Mouse (Mus musculus) frontal cortex, postnatal 36 days (tissue): Measurements from ENCODE around the gene Cblb.
A peak's percentile ranks its signal among the peaks of the same experiment; 100 is the strongest.

Source experiments
- DNase-seq, 2 experiments: peaks; one replicate each; pipeline ENCODE4 v3.0.0; 2022; ENCODE audit warnings: low spot score in 2 of 2

Cblb gene

DNA sequence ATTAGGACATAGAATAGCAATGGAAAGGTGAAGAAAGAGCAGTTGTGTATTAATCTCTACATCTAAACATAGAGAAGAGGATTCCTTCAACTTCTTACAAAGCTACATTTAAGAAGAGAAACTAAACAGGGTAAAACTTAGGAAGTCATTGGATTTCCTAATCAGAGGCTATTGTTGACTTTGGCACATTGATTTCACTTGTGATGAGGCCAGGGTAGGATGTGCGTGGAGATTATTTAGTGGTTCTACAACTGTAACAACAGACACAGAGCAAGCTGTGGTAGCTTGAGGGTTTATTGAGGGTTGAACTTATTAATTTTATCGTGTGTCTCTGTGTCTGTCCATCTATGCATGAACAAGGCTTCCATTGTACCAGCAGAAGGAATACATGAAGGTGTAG lies 7.8 kb downstream of the Cblb start:
- DNase-seq: no peak

DNA sequence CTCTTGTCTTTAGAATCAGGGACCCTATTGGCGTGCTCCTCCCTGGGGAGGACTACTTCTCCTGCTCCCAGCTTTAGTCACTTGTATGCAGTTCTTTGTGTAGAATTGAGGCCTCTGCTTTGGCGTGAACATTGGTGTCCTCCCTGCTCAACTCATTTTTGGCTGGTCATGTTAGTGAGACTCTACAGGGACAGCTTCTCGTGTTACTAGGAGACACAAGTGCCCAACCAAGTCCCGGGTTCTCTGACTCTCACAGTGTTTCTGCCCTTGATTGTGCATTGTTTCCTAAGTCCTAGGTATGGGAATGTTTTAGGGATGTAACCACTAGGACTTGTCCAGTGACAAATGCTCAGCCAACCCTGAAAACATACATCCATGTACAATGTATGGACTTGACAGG lies 9.9 kb downstream of the Cblb start:
- no peak for DNase-seq

DNA sequence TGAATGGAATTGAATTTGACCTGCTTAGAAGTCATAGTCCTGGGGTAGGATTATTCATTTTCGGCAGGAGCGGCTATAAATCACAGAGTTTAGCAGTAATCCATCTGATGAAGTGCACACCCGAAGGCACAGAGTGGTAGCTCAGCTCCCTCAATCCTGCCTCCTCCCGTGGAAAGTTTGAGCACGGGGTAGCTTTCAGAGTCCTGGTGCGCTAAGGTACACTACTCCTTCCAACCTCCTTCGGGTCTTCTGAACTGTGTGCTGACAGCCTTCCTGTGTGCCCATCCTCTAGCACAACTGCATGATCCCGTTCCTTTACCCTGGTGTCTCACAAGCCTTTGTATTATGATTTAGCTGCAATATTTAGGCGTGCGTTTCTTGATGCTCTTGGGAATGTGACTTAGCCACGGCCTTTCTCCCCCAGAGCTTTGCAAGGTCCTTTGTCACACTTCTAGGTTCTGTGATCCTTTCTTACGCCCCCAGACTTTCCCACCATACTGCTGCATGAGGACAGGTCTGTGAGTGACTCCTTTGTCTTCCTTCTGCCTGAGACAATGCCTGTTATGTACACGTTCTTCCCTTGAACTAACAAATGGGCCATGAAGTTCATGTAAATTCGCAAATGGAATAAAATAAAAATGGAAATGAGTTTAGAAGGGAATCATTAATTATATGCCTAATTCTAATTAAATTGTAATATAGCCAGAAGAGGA lies 11.8 kb downstream of the Cblb start:
- no peak for DNase-seq

DNA sequence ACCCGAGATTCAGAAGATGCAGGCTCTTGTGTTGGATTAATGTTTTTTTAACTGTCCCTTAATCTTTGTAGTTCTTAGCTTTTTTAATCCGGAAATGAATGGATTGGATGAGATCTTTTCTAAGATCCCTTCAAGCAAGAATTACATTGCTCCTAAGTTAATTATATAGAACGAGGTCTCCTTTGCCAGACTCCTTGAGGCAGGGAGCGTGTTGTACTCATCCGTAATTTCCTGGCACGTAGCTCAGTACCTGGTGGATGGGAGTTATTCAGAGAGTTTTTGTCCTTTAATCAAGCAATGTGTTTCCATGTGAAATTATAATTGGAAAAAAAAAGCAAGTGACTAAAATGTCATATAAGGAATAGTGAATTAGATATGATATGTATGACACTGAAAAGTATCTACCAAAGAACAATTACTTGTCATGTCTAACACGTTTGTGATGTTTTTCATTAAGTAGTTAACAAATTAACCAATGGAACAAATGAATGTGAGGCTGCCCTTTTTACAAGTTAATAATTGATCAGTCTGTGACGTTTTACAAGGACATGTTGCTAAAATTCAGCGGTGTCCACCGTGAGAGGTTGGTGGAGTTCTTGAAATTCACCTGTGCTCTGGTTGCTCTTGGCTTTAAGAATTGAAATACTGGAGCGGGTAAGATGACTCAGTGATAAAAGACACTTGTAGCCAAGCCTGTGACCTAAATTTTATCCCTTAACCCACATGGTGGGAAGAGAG lies 12.5 kb downstream of the Cblb start:
- no peak for DNase-seq

DNA sequence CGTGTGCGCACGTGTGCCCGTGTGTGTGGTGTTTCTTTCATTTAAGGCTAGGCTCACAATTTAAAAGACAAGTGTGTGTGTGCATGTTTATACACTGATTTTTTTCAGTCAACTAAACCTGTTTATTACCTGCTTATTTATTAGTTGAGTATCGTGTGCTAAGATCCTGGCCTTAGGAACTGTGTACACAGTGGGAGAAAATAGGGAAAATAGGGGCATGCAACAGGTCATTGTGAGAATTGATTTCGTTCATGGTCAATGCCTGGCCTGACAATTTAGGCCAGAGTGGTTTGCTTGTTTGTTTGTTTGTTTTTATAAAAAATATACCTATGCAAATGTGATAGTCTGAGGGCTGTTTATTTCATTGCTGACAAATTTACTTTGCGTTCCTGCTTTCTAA lies 13.5 kb downstream of the Cblb start:
- no peak for DNase-seq

DNA sequence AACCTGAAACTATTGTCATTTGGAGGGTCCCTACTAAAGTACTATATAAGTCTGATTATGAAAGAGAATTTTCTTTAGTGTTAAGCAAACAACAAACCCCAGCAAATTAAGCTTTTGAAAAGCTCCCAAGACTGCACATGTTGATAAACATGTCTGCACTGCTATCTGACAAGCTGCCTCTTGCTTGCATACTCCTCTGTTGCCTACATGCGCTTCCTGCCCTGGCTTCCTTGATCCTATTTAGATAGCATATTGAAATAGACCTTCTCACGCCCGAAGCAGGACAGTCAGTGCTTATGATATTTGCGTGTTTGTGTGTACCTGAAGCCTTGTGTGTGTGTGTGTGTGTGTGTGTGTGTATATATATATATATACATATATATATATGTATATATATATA lies 14.0 kb downstream of the Cblb start:
- DNase-seq: no peak

DNA sequence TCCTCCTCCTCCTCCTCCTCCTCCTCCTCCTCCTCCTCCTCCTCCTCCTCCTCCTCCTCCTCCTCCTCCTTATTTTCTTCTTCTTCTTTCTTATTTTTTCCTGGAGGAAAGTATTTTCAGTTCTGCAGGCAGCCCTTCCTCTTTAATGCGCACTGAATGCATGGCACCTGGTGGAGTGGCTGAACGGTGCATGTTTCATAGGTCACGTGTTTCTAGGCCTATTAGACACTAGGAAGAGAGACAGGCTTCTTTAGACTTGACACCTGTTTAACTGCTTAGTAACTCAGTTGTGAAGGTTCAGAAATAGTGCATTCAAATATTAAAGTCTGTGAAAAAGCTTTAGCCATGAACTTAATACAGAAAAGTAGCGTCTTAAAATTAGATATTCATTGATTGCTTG lies 15.4 kb downstream of the Cblb start:
- DNase-seq: no peak

DNA sequence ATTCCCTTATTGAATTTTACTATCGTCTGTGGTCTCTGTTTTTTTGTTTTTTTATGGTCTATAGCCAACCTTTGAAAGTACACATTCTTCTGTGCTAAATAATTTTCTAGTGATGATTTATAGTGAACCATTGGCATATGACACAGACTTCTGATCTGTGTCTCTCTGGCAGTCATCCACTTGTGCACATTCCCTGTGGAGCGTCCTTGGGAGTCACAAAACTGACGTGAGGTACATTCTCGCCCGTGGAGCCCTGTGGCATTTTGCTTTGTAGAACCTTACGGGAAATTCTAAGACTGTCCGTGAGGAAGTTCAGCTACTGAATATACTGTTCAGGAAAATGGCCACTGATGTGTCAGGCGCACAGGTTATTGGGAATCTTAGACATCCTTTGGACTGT lies 20.1 kb downstream of the Cblb start:
- no peak for DNase-seq

DNA sequence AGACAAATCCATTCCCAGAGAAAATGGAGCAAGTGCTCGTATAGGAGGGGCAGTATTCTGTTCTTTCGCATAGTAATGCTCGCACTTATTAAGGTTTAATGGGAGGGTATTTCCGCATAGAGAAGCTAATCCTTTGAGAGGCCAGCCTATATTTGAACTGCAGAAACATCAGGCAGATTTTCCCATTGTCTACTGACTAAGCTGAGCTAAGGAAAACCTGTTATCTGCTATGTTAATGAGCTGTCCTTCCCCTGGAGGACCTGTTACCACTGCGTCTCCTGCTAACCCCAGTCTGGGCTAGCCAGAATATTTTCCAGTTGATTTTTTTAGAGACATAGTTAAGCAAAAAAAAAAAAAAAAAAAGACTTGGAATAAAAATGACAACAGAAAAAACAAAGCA lies 21.7 kb downstream of the Cblb start:
- no peak for DNase-seq

DNA sequence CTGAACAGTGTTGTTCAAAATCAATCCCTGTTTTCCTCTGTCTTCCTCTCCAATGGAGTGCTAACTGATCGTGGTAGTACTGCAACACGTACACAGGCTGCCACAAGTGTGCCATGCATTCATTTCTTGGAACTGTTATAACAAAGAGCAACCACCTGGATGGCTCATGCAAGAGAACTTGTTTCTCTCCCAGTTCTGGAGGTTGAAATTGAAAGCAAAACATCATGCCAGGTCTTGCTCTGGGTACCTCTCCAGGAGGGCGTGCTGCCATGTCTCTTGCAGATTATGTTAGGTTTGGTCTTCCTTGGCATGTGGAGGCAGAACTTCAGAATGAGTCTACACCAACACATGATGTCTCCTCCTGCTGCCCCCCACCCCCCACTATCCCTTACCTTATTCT lies 24.2 kb downstream of the Cblb start:
- no peak for DNase-seq

DNA sequence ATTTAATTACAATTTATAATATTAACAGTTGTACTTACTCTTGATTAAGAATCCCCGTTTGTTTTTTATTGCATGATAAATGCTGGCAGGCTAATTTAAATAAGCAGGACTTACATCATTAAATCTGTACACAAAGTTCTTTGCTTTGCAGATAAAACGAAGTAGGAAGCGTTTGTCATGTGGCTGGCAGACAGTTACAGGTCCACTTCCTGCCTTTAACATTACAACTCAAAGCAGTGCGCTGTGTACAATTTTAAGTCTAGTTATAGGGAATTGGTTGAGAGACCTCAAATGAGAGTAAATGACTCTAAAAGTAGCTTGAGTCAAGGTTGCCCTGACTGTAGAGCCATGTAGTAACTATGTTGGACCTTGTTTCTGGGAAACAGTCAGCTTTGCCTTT lies 25.1 kb downstream of the Cblb start:
- DNase-seq: no peak

DNA sequence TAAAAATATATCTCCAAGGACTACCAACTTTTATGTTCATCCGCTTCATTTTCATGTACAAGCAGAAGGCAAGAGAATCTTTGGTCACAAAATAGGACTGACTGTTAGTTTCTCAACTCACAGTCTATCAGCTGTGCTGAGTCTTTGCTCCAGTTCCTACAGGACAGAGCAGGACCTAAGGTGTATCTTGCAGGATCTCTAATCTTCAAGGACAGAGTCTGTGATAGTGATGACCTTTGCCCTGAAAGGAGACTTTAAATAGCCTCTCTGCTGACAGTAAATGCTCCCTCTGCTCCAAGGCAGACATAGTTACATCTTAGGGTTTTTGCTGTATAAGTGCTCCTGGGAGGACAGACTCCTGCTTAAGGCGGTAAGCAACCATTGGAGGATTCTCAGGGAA lies 26.3 kb downstream of the Cblb start:
- DNase-seq: no peak

DNA sequence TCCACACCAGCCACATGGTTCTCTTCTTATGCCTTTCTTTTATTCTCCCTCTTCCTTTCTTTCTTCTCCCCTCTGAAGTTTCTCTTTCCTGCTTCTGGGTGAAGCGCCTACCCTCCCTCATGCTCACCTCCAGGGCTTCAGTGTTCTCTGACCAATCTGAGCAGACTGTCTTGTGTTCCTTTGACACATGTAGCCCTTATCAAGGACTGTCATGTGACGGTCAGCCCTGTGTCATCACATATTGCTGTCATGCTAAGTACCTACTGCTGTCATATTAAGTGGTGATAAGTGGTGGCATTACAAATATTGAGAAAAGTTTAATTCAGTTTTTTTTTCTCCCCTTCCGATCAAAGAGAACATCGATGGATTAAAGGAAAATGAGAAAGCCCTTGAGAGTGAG lies 28.5 kb downstream of the Cblb start:
- no peak for DNase-seq

DNA sequence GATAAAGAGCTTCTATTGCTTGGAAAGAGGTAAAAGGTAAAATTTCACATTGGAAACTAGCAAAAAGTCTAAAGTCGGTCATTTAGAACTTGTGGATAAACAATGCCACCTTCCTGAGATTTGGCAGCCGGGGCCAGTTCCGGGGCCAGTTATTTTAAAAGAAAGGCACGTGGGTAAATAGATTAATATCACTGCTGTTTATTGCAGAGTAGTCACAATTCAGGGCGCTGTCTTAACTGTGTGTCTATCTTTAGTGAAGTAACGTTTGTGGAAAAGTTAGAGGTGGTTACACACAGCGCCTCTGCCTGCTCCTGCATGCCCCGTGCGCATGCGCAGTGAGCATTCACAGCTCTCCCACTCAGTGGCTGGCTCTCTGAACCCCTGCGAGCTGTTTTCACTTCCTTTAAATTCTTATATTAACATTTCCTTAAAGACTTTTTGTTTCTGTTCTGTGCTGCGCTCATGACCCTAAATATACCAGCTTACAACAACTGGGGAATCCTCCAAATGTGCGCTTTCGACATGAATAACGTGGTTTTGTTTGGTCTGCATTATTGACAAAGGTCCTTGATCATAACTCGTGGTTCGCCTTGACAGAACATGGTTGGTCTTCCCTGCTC lies 29.2 kb downstream of the Cblb start:
- DNase-seq: peak; percentile 40 to 68

DNA sequence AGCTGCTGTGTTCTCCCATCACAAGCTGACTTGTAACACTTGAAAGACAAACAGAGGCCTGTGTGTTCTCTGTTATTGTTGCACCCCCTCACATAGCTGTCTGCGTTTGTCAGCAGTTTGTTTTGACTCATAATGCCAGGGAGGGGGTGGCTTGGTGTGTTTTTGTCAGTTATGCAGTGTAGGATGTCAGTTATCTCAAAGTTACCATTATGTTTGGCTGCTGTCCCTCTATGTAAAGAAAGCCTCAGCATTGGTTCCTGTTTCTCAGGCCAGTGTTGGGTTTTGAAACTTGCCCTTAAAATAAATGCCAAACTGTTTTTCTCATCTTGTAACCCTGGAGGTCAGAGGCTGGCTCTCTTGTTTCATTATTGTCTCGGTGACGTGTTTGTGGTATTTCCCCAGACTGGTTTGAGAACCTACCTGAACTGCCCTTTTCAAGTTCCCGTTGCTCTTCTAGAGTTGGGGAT lies 30.0 kb downstream of the Cblb start:
- no peak for DNase-seq

DNA sequence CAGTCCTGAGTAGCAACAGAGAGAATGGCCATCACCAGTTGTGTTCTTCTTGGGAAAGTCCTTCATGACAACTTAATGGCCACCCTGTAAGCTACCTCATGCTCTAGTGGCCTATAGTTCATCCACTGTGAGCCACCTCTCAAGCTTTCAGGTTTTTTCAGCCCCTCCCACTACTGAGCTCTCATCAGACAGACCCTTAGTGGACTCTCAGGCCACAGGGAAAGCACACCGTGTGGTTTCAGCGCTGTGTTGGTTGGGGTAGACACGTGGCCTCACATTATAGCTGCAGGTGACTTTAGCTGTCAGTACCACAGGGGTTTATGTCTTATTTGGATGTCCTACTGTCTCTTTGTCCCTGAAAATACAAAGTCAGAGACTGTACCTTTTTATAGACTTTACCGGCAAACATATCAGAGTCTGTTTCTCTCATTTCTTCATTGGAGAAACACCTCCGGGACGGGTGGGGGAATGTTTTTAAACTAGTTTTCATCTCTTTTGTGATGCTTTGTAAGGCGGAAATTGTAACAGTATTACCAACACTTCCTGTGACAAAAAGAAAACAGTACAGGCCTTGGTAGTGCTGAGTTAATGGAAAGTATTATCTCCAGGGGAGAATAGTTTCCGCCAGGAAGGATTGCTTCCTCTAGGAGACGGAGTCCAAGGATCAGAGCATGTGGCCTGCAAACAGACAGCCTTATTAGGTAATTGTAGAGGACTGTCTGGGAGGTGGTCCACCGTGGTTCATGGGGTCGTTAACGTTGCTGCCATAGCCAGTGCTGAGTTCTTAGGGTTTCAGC lies 33.5 kb downstream of the Cblb start:
- no peak for DNase-seq

DNA sequence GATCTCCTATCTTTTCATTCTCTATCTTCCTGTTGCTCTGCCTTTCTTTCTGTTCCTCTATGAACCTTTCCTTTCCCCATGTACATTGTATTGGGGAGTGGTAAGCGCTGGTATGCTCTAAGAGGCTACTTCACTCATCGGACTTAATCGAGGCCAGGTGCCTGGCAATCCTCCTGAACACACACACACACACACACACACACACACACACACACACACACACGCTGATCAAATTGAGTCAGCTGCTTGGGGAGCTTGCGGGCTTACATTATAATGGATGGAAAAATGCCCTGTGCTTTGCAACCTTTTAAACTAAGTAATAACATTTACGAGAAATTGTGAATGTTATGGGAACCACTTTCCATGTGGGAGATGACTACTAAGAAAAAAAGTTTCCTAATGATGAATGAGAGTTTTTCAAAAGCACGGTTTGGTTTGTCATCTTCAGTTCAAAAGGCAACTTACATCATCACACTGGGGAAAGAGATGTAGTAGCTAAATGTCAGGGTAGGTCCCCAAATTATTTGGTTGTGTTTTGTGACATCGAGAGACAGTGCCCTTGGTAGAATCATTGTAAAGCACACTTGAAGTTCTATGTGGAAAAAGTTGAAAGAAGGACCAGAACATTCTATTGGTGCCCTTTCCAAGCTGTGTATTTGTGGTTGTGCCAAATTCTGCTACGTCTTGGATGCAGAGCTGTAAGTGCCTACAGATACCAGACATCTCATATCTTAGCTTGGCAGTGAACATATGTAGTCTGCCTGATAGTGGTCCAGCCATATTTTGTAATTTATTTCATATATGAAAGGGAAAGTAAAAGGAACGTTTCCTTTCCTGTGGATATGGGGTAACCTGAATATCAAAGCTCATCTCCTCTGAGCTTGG lies 36.8 kb downstream of the Cblb start:
- no peak for DNase-seq

DNA sequence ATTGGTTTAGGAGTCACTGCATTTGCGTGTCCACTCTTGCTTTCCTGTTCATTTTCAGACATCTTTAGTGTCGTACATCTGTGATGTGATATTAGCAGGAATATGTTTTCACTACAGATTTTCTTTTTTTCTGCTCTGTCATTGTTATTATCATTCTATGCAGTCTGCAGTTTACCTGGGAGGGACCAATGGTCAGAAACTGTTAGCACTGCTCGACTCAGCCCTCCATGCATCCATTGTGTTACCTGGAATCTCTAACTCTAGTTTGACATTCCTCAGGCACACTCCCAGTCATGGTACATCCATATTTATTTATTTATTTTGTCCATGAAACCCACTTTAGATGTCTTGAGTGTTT lies 37.5 kb downstream of the Cblb start:
- no peak for DNase-seq

DNA sequence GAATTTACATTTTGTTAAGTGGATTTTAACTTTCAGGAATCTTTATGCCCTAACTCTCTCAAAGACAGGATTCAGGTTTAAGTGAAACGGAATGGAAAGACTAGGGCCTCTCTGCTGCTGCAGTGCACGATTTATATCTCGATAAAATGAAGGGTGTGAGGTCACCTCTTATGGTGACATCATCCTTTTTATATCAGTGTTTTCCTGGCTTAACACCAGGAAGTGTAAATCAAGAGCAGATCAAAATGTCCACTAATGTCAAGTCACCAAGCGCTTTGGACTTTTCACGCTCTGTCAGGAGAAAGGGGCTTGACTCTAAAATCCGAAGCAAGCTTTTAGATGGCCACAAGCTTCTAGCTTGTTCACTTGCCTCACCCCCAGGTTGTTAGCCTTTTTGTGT lies 38.6 kb downstream of the Cblb start:
- DNase-seq: no peak

DNA sequence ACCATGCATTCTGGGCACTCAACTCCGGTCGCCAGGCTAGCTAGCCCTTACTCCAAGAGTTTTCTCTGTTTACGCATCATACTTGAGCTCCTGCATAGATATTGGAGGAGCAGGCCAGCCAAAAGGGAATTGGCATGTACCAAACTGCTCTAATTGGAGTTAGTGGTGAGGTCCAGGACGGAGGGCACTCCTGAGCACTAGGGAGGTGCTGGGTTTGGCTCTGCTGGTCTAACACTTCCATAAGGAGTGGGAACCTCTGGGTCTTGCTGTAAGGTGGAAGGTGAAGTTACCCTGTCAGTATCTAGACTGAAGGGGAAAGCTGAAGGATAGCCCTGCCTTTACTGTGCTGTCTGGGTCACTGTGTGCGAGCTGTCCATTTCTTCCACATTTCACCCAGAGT lies 39.1 kb downstream of the Cblb start:
- no peak for DNase-seq

DNA sequence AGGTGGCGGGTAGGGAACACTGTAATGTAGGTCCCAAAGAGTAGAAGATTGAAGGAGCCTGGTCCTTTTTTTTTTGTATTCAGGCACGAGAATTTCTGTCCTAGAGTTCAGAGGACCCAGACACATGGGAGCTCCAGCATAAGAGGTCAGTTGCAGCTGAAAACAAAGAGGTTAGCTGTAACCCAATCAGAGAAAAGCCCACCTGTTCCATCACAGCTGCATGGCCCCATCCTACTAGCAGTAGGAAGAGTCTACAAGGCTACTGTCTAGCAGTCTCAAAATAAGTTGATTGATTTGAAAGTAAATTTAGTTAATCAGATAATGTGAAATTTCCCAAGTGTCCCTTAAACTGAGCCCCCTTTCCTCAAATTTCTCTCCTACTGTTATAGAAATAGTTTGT lies 40.3 kb downstream of the Cblb start:
- DNase-seq: no peak
